Mouse (Mus musculus) stomach, postnatal 0 days (tissue): ENCODE measurements around the gene Elp4. TPM values are rescaled to one million over a fixed set of nuclear protein-coding genes. Genes with fewer than 3 reads are reported as not detected.

Experiments
- ATAC-seq: fragments of 200-750 bp; cut with Nextera tagmentation; 2 replicates; pipeline ENCODE4 v1.8.0; 2017; ENCODE audit not compliant: low FRiP score, low TSS enrichment
- DNase-seq: peaks from one replicate; pipeline ENCODE4 v3.0.0-alpha.2; 2016; ENCODE audit warnings: low spot score
- H3K27ac ChIP-seq: fragments of 300-500 bp; sonication (generic); replicated peaks from 2 replicates; pipeline ENCODE4 v1.5.1; 2014; ENCODE audit warnings: mild to moderate bottlenecking, control low read depth
- H3K27me3 ChIP-seq: fragments of 300-500 bp; sonication (generic); 2 replicates; pipeline ENCODE4 v1.6.1; 2014; ENCODE audit warnings: low read length; ENCODE audit not compliant: control insufficient read depth, insufficient read depth
- H3K36me3 ChIP-seq: fragments of 300-500 bp; sonication (generic); 2 replicates; pipeline ENCODE4 v1.6.1; 2014; ENCODE audit warnings: low read length, mixed read lengths; ENCODE audit not compliant: control insufficient read depth, insufficient read depth
- H3K4me1 ChIP-seq: fragments of 300-500 bp; sonication (generic); replicated peaks from 2 replicates; pipeline ENCODE4 v1.6.1; 2014; ENCODE audit warnings: antibody characterized with exemption; ENCODE audit not compliant: control insufficient read depth, insufficient read depth
- H3K4me2 ChIP-seq: fragments of 300-500 bp; sonication (generic); replicated peaks from 2 replicates; pipeline ENCODE4 v1.6.1; 2014; ENCODE audit warnings: low read depth, mild to moderate bottlenecking, control low read depth, moderate library complexity
- H3K4me3 ChIP-seq: fragments of 300-500 bp; sonication (generic); 2 replicates; pipeline ENCODE4 v1.5.1; 2014; ENCODE audit warnings: low read depth, low read length, control low read depth
- H3K9ac ChIP-seq: fragments of 300-500 bp; sonication (generic); 2 replicates; pipeline ENCODE4 v1.6.1; 2014; ENCODE audit warnings: mild to moderate bottlenecking, low read length, control low read depth, mixed read lengths
- H3K9me3 ChIP-seq: fragments of 300-500 bp; sonication (generic); 2 replicates; pipeline ENCODE4 v1.6.1; 2016; ENCODE audit warnings: low read length; ENCODE audit not compliant: control insufficient read depth
- CTCF ChIP-seq: IDR thresholded peaks from 2 replicates; pipeline ENCODE4 v1.5.1; 2016; ENCODE audit warnings: antibody characterized with exemption, low read depth, mild to moderate bottlenecking, moderate library complexity
- EP300 ChIP-seq: optimal IDR thresholded peaks from 2 replicates; pipeline ENCODE3; 2016; ENCODE audit warnings: antibody characterized with exemption
- whole genome bisulfite sequencing: fragments of 180-500 bp; shearing (Covaris S2); extraction: QIAGEN DNeasy Blood & Tissue Kit; methylation state at CpG from one replicate; pipeline ENCODE4 v1.1.7; 2014; 5-methylcytosine and 5-hydroxymethylcytosine counted together
- polyA plus RNA-seq: library from polyadenylated mRNA; unstranded; fragments of >200 nt; fragmentation: Nextera tagmentation; extraction: Ambion mirVana; gene quantifications from 2 replicates; pipeline ENCODE4 v1.2.1, GENCODE M21; 2015

The Elp4 gene
- polyA plus RNA-seq = 14.0 and 14.1 TPM in 2 replicates

- Histone ChIP-seq H3K4me3 (peak within 1 kb of the TSS; percentile 93), H3K4me2 (peak within 1 kb of the TSS; percentile 68), H3K27me3 (no peaks in the 10 kb centered on the region), H3K27ac (0 out of 2 replicates have a peak within 1 kb of the TSS, but pooled peaks have one; percentile 67), H3K36me3 (no peaks in the 10 kb centered on the region), H3K9ac (peak within 1 kb of the TSS; percentile 81), H3K4me1 (no peaks in the 10 kb centered on the region), H3K9me3 (no peaks in the 10 kb centered on the region)
- peak; percentile 95 for DNase-seq
- under 1% methylated on average over 39 of the region's 39 CpGs for WGBS
- TF ChIP-seq EP300 (peak; percentile 74), CTCF (no peak)
- peak; percentile 100 for ATAC-seq
Observed at GRCm38 (mm10) chr2:105903896-105904756, at the start of gene Elp4, which contains the start of gene Immp1l. Elp4 (minus strand) TSS chr2:105904564. Immp1l (plus strand) TSS chr2:105904638.

- Histone ChIP-seq H3K36me3 (no peaks in the 10 kb centered on the region), H3K4me2 (no peak overlapping the region), H3K4me3 (no peak overlapping the region), H3K27ac (no peak overlapping the region), H3K9me3 (no peaks in the 10 kb centered on the region), H3K27me3 (no peaks in the 10 kb centered on the region), H3K9ac (no peak overlapping the region), H3K4me1 (no peaks in the 10 kb centered on the region)
- DNase-seq (no peak), ATAC-seq (no peak)
- TF ChIP-seq EP300 = no peak
- TF ChIP-seq CTCF = no peak
- 69% methylated on average over 4 of the region's 4 CpGs for WGBS
Observed at GRCm38 (mm10) chr2:105953862-105954261, 49.5 kb upstream of the Elp4 start.

DNA sequence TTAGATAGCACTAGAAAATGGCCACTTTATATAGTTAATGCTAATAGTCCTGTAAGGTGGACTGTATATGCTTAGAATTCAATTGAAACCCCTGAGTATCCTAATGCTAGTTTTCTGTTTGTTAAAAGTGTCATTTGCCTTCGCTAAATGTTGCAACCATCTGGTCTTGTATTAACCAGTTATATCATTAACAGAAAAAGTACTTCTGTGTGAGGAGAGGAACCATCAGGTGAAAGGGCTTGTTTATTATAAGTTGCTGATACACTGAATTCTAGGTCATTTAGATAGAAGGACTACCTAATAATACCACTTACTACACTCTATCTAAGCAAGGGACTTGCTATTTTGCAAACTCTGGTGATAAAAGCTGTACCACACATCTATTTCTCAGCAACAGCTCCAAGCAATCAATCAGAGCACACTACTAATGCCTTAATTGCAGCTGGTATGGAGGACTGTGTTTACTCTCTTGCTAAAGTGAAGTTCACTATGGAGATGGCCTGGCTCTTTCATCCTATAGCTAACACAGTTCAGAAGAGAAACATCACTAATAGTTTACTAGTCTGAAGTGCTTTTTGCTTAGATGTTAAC lies 47.1 kb upstream of the Elp4 start:
- ATAC-seq = no peak
- WGBS = 88% methylated on average over 1 of the region's 1 CpGs

DNA sequence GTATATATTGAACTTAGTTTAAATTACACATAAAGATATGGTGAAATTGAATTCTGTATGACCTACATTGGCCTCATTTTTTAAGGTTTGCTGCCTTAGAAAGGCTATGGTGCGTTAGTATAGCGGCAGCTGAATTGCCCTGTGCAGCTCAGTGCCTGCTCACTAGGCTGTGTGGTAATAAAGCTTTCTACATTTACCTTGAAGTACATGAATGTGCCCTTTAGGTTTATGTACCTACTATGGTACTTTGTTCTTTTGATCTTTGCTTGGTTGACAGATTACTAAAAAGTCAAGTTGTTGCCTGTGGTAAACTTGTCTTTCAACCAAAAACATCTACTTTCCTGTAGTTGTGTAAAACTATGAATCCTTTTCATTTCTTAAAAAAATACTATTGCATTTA lies 45.8 kb upstream of the Elp4 start:
- Histone ChIP-seq H3K4me3 (no peak overlapping the region), H3K27me3 (no peaks in the 10 kb centered on the region), H3K9ac (no peak overlapping the region), H3K4me1 (no peaks in the 10 kb centered on the region), H3K4me2 (no peak overlapping the region), H3K27ac (no peak overlapping the region), H3K36me3 (no peaks in the 10 kb centered on the region), H3K9me3 (no peaks in the 10 kb centered on the region)
- DNase-seq = no peak
- WGBS = 96% methylated on average over 2 of the region's 2 CpGs
- ATAC-seq = no peak
- no peak for TF ChIP-seq EP300

More for the DNA sequence above, 47.1 kb upstream of the Elp4 start:
- Histone ChIP-seq H3K9me3 (no peaks in the 10 kb centered on the region), H3K27me3 (no peaks in the 10 kb centered on the region), H3K36me3 (no peaks in the 10 kb centered on the region), H3K4me2 (no peak overlapping the region), H3K27ac (no peak overlapping the region), H3K4me1 (no peaks in the 10 kb centered on the region), H3K9ac (no peak overlapping the region), H3K4me3 (no peak overlapping the region)
- TF ChIP-seq CTCF (no peak), EP300 (no peak)
- DNase-seq = no peak

DNA sequence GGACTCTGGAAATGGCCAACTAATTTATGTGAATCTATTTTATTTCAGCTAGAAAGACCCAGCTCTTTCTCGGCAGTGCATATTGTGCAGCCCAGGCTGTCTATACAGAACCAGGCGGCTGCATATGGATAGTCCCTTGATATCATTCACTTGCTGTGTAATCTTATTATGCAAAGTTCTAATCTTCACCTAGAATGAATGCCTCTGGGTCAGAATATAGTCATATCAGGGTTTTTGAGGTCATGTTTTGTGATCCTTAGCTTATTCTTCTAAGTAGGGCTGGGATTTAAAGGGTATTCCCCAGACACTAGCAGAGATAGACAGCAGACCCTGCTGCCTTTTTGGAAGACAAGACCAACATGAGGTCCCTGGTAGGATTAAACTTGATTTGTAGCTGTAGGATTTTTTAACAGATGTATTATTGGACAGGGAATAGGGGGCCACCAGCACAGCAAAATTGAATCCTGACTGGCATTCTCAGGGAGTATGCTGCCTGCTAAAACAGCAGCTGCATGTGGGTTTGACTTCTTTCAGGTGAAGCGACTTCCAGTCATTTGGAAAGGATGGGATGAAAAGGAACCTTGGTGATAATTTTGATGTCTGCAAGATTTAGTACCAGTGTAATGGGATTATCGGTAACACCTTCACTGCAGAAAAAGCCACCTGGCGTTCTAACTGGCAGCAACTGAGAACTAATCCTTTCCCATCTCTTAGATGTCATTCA lies 13.4 kb upstream of the Elp4 start:
- no peak overlapping the region for H3K4me3 ChIP-seq
- WGBS = 76% methylated on average over 5 of the region's 5 CpGs
- DNase-seq = no peak

More for the DNA sequence above, 13.4 kb upstream of the Elp4 start:
- Histone ChIP-seq H3K9me3 (no peaks in the 10 kb centered on the region), H3K27ac (no peak overlapping the region), H3K4me1 (no peaks in the 10 kb centered on the region), H3K9ac (no peak overlapping the region), H3K4me2 (no peak overlapping the region), H3K36me3 (no peaks in the 10 kb centered on the region), H3K27me3 (no peaks in the 10 kb centered on the region)
- no peak for TF ChIP-seq EP300
- no peak for TF ChIP-seq CTCF
- no peak for ATAC-seq
